Mouse (Mus musculus) left cerebral cortex, postnatal 10 days (tissue): ENCODE measurements at regions not wholly inside any gene's neighbourhood (a gene's known extent, or its start where the extent isn't known, plus 50 kb on each side); places are given as distances from the start of the nearest gene placed in this dataset.

Experiments used
- DNase-seq, 2 experiments: peaks; one replicate each; pipeline ENCODE4 v3.0.0; 2021 to 2022; ENCODE audit warnings: low spot score in 2 of 2, mixed read lengths in 1 of 2; ENCODE audit errors: extremely low spot score in 1 of 2
- intact Hi-C: fragments of 180-260 bp; cut with DNase I; formaldehyde crosslinking; loops from one replicate; pipeline ENCODE4 v1.15.1; 2025

DNA sequence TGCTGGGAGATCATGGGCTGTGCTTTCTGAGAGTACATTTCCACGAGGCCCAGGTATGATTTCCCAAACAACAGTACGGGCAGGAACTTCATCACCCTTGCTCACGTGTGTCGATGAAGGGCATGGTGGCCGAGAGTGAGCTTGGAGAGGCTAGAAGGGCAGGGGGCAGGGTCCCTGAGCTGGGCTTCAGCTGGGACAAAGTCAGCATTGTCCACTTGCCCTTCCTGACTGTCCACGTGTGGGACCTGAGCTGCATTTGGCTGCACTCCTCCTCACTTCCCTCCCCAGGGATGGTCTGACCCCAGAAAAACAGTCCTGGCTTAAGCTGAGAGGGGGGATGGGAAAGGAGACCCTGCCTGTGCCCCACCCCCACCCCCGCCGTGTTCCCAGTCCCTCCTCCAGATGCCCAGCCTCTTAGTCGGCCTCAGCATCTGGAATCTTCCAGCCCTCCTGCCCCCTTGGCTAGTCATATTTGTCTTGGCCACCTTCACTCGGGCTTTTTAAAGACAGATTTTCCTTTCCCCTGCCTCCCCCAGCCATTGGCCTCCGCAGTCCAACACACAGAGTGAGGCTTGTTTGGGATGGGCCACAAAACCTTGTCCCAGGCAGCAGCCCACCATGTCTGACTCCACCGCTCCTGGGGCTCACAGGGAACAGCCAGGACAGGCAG, 58.6 kb downstream of the Isg20 start:
- intact Hi-C loops, result no loop called here
- no peak for DNase-seq

DNA sequence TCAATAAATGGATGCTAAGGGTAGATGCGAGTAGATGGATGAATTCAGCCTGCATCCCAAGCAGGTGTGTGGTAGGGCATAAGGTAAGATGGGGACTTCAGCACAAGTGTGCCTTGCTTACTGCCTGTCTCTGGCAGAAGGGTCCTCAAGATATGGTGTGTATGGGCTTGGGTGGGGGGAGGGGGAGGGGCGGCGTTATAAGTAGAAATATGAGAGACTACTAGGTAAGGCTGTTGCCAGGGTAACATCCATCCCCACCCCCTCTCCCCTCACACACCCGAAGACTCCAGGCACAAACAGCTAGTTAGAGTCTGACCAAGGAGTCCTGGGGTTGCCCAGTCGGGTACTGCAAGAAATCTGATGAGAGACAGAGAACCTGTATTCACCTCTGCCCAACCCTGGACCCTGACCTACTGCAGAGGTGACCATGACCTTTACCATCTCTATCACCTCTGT, 63.5 kb upstream of the Acan start:
- intact Hi-C loops, result no loop called here

DNA sequence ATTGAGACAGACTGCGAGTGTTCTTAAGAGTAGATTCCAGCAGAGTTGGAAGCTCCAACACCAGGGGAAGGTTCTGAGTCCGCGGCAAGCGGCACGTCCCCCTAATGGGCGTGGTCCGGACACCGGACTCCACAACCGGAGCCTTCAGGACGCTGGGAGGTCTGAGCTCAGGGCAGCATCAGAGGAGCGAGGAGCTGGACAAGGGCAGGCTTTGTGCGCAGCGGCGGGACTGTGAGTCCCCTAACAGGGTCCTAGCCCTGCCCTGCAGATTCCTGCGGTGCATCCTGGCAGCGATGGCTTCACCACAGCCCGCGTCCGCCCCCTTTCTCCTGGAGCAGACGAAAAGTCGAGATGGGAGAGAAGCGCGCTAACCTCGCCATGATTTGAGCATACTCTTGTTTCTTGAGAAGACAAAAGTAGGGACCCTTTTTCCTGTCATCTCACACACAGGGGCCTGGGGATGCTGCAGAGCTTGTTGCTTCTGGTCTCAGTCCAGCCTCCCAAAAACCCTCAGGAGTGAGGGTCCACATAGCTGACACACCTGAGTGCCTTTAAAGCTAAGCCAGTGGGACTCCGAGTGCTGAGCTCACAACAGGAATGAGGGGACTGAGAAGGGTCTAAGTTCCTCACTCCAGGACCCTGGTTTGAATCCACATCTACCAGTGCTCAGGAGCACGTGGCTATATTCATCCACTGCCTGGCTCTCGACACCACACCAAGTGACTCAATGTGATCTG, 62.8 kb upstream of the Acan start:
- peak in 1 of 2 experiments; percentile 54 for DNase-seq

More for the DNA sequence above, 63.5 kb upstream of the Acan start:
- DNase-seq, result no peak

DNA sequence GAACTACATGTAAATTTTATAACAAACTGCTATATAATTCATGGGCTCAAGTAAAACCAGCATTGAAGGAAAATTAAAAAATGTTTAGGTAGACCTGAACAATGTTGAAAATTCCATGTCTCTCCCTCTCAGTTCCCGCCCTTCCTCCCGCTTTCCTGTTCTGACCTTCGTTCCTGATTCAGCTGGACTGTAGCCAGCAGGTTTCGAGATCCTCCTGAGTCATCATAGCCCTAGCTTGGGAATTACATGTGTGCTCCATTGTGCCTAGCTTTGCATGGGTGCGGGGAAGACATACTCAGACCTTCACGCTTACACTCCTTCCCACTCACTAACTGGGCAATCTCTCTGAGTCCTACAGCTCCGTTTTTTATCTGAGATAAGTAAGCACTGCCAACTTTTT, 60.3 kb upstream of the Acan start:
- DNase-seq, result no peak
- intact Hi-C loops, result no loop called here

More for the DNA sequence above, 62.8 kb upstream of the Acan start:
- intact Hi-C loops, result no loop called here

DNA sequence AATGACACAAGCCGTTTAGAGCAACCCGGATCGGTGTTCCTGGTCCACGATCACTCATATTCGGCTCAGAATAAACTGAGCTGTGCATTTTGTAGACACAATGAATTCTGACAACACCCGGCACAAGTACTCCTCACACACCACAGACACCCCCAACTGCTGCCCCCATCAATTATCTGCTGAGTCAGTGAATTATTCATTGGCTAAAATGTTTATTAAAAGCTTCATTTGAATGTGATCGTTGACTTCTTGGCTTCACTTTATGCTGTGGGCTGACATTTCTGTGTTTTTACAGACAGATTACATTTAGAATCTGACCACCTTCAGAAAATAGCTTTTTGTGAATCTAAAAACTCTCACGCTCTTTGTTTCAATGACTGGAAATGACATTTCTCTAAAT, 59.1 kb upstream of the Acan start:
- DNase-seq, result no peak
- intact Hi-C loops, result no loop called here

DNA sequence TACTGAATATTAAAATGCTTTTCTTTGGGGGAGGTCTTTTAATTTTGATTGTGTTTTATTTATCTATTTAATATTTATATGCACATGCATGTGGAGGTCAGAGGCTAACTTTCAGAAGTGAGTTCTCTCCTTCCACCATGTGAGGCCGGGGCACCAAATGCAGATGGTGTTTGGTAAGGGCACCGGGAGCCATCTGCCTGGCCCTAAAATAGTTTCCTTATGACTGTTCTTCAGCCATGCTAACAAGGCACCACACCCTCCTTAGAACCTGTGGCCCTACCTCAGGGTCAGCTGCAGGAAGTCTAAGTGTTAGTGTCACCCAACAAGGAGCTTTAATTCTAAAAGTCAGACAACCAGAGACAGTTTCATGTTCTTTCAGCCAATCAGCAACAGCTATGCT, 58.2 kb upstream of the Acan start:
- no peak for DNase-seq
- intact Hi-C loops, result no loop called here

DNA sequence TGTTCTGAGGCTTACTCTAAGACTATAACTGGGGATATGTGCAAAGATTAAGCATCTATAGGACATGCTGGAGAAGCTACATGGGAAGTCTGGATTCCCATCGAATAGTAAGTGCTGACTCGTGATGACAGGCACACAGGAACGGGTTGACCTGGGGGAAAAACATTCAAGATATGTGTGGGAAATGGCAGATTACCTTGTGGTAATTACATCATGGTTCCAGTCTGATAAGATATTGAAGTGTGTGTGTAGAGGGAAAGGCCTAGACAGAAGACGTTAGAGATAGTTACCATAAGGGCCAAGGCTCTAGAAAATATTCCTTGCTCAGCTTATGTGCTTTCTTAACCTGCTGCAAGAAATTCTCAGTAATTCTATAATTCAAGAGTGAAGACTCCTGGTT, 57.5 kb upstream of the Acan start:
- intact Hi-C loops, result no loop called here
- DNase-seq, result no peak
